Mouse (Mus musculus) CH12.LX (cell line): ENCODE data around the gene Kcnj3.

Experiments used
- BHLHE40 ChIP-seq: IDR thresholded peaks from 2 replicates; pipeline ENCODE4 v1.6.1; 2011; ENCODE audit warnings: mild to moderate bottlenecking, low read depth, low read length, improper control_type of control experiment
- CHD1 ChIP-seq: IDR thresholded peaks from 2 replicates; pipeline ENCODE4 v1.6.1; 2012; ENCODE audit warnings: low read depth, low read length, improper control_type of control experiment, inconsistent platforms
- CTCF ChIP-seq, 2 experiments: IDR thresholded peaks in 1 of 2; conservative IDR thresholded peaks in 1 of 2; 2 replicates each; pipeline ENCODE4 v1.5.1; 2011 to 2012; ENCODE audit warnings: low read depth in 2 of 2, low read length in 2 of 2, improper control_type of control experiment in 1 of 2, inconsistent platforms in 1 of 2, mild to moderate bottlenecking in 1 of 2, moderate library complexity in 1 of 2
- ELF1 ChIP-seq: IDR thresholded peaks from 2 replicates; pipeline ENCODE4 v1.6.1; 2014; ENCODE audit warnings: low read depth, mild to moderate bottlenecking, inconsistent platforms, low read length, improper control_type of control experiment
- EP300 ChIP-seq: IDR thresholded peaks from 2 replicates; pipeline ENCODE4 v1.6.1; 2011; ENCODE audit warnings: low read length, improper control_type of control experiment
- GABPA ChIP-seq: IDR thresholded peaks from 2 replicates; pipeline ENCODE4 v1.6.1; 2012; ENCODE audit warnings: low read depth, low read length, improper control_type of control experiment, inconsistent platforms; ENCODE audit not compliant: insufficient replicate concordance
- JUND ChIP-seq: conservative IDR thresholded peaks from 2 replicates; pipeline ENCODE4 v1.6.1; 2011; ENCODE audit warnings: low read depth, low read length, improper control_type of control experiment
- TBP ChIP-seq: conservative IDR thresholded peaks from 2 replicates; pipeline ENCODE4 v1.6.1; 2011; ENCODE audit warnings: low read depth, low read length, improper control_type of control experiment
- TCF12 ChIP-seq: IDR thresholded peaks from 2 replicates; pipeline ENCODE4 v1.6.1; 2014; ENCODE audit warnings: low read depth, mild to moderate bottlenecking, inconsistent platforms, low read length, improper control_type of control experiment
- USF1 ChIP-seq: IDR thresholded peaks from 2 replicates; pipeline ENCODE4 v1.6.1; 2014; ENCODE audit warnings: low read depth, mild to moderate bottlenecking, inconsistent platforms, low read length, improper control_type of control experiment
- ZMIZ1 ChIP-seq: IDR thresholded peaks from 2 replicates; pipeline ENCODE4 v1.6.1; 2012; ENCODE audit warnings: low read depth, mild to moderate bottlenecking, inconsistent platforms, low read length, improper control_type of control experiment
- ZNF384 ChIP-seq: IDR thresholded peaks from 2 replicates; pipeline ENCODE4 v1.6.1; 2012; ENCODE audit warnings: low read depth, low read length, improper control_type of control experiment, inconsistent platforms

- no peak for TF ChIP-seq ELF1
- no peak for TF ChIP-seq TCF12
- no peak for TF ChIP-seq ZNF384
- no peak for TF ChIP-seq USF1
- no peak for TF ChIP-seq CHD1
- no peak for TF ChIP-seq GABPA
- TF ChIP-seq ZMIZ1: no peak
- no peak for TF ChIP-seq TBP
- no peak for TF ChIP-seq BHLHE40
- no peak for TF ChIP-seq EP300
- no peak for TF ChIP-seq CTCF (conservative IDR thresholded peaks at IDR 0.05 in 1 of 2, IDR thresholded peaks at IDR 0.05 in 1 of 2; ENCODE audit: low read depth in 2 of 2, low read length in 2 of 2)
- no peak for TF ChIP-seq JUND
These were observed 111.8 kb downstream of the Kcnj3 start for GRCm38 (mm10) chr2:55547612-55548011.
